Mouse (Mus musculus): Measurements from ENCODE around the gene Xpo1. TPM values are rescaled to one million over a fixed set of nuclear protein-coding genes. Genes with fewer than 3 reads are reported as not detected.

The Xpo1 gene
- polyA plus RNA-seq (2017; shearing (Covaris generic)) = 84.5 TPM

DNA sequence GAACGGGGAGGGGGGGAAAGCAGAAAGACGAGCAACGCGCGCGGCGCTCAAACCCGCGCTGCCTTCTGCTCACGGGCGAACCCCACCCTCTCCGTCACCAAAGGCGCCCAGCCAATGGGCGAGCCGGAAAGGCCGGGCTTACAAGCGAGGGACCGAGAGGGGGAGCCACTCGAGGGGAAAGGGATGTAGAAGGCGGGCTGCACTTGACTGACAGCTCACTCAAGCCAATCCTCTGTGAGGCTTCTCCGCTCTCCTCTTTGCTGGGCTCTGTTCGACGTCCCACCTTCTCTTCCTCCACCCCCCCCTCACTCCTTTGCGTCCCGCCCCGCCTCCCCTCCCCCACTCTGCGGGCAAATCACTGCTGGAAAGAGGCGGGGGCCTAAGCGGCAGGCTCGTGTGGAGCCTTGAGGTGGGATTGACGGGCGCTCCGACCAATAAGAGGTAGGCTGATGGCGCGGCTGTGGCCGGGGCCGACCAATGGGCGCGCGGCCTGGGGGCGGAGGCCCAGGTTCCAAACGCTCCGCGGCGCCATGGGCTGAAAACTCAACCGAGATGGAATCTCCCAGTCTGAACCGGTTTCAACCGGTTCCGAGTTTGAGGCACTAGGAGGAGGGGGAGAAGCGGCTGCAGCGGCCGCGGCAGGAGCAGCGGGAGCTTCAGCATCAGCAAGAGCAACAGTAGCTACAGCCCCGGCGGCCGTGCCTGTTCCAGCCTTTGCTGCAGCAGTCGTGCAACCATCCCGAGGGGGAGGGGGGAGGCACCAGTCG, at the start of gene Xpo1:
Gene Xpo1, plus strand, starts transcription at position 615 of the 767 bp plus-strand sequence.

GRCm38 (mm10) chr11:23306764-23307565, 51.1 kb downstream of the Xpo1 start, which contains the start of gene Usp34:
Gene Usp34, plus strand, starts transcription at chr11:23306895.

Other genes with a start within 250 kb of the Xpo1 start
- 1.4 TPM for gene Fam161a, start 248.5 kb upstream of the Xpo1 start, polyA plus RNA-seq (2017; shearing (Covaris generic))
- 11.1 TPM for gene Usp34, start 50.9 kb downstream of the Xpo1 start, polyA plus RNA-seq (2017; shearing (Covaris generic))
- gene Ahsa2, start 242.0 kb downstream of the Xpo1 start, polyA plus RNA-seq (2017; shearing (Covaris generic)) = 109 TPM